Mouse (Mus musculus) limb, embryonic 10.5 days (tissue): ENCODE results near the gene Kntc1. TPM values are rescaled to one million over a fixed set of nuclear protein-coding genes. Genes with fewer than 3 reads are reported as not detected.
"Not testable (repeated sequence)": the region's sequence is repeated elsewhere in the genome, so short reads cannot be mapped to it uniquely, and the experiment has no call there.

Source experiments
- DNase-seq: peaks from one replicate; pipeline ENCODE4 v3.0.0-alpha.2; 2017; ENCODE audit warnings: low spot score
- H3K27ac ChIP-seq: fragments of 300-500 bp; sonication (generic); 2 replicates; pipeline ENCODE4 v1.5.1; 2016; ENCODE audit warnings: mild to moderate bottlenecking
- H3K27me3 ChIP-seq: fragments of 300-500 bp; sonication (generic); 2 replicates; pipeline ENCODE4 v1.6.1; 2016; ENCODE audit warnings: low read depth, mild to moderate bottlenecking; ENCODE audit not compliant: poor library complexity, severe bottlenecking
- H3K36me3 ChIP-seq: fragments of 300-500 bp; sonication (generic); 2 replicates; pipeline ENCODE4 v1.6.1; 2016; ENCODE audit warnings: mild to moderate bottlenecking, moderate library complexity
- H3K4me1 ChIP-seq: fragments of 300-500 bp; sonication (generic); 2 replicates; pipeline ENCODE4 v1.6.1; 2016
- H3K4me3 ChIP-seq: fragments of 300-500 bp; sonication (generic); 2 replicates; pipeline ENCODE4 v1.5.1; 2016; ENCODE audit warnings: mild to moderate bottlenecking, moderate library complexity
- H3K9me3 ChIP-seq: fragments of 300-500 bp; sonication (generic); replicated peaks from 2 replicates; pipeline ENCODE4 v1.6.1; 2016; ENCODE audit warnings: mild to moderate bottlenecking
- WGBS: fragments of 180-500 bp; shearing (Covaris S2); methylation state at CpG from one replicate; pipeline ENCODE4 v1.1.7; 2016; 5-methylcytosine and 5-hydroxymethylcytosine counted together
- polyA plus RNA-seq: library from polyadenylated mRNA; unstranded; fragments of >200 nt; fragmentation: Nextera tagmentation; extraction: Ambion mirVana; gene quantifications from 2 replicates; pipeline ENCODE4 v1.2.1, GENCODE M21; 2016

Gene Kntc1
- polyA plus RNA-seq = 45.8 and 48.8 TPM in 2 replicates

DNA sequence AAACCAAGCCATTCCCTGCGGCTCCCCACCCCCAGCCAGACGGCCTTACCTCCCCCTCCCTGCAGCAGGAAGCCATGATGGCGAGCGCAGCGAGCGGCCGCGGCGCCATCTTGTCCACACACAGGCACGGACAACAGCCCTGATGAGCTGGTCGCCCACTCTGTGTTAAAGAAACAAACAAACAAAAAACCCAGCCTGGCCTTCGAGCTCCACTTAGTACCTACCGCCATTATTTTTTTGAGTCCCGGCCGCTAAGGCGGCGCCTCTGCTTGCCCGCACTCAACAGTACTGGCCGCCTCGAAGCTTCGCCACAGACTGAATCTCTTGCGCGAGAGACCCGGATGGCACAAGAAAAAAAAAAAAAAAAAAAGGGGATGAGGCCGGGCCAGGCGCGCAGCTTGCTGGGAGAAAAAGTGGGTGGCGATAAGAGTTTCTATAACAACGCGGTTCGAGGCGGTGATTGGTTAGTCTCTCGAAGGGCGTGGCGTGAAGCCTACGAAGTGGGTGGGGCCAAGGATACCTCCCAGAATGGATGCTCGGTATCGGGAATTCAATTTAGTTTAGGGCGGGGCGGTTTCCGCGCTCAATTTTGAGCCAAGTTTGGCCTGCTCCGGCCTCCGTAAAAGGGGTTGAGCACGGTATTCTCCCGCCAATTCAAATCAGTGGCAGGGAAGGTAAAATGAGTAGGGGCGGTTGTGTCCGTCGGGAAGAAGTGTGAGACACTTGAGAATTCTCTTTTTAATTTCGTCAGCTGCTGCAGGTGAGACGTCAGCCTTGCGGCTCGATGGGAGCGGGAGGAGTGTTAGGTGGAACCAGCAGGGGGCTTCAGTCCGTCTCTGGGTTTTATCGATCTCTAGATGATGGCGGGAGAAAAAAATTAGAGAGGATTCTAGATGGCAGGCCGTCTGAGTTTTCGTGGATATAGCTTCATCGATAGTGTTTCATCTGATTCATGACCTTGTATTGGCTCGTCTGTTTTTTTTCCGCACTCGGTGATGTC, at the start of gene Kntc1, which contains the start of gene Rsrc2:
Gene Kntc1, plus strand, starts transcription at position 652 of the 1,000 bp plus-strand sequence.
Gene Rsrc2, minus strand, starts transcription at position 350 of the 1,000 bp plus-strand sequence.
- Histone ChIP-seq H3K27me3 (no peaks in the 10 kb centered on the region), H3K4me1 (peaks cover 23% of the 10 kb centered on the region), H3K36me3 (peaks cover 50% of the 10 kb centered on the region), H3K4me3 (peak within 1 kb of the TSS; percentile 82), H3K9me3 (no peaks in the 10 kb centered on the region), H3K27ac (peak within 1 kb of the TSS; percentile 97)
- peak; percentile 97 for DNase-seq
- under 1% methylated on average over 63 of the region's 63 CpGs for WGBS

DNA sequence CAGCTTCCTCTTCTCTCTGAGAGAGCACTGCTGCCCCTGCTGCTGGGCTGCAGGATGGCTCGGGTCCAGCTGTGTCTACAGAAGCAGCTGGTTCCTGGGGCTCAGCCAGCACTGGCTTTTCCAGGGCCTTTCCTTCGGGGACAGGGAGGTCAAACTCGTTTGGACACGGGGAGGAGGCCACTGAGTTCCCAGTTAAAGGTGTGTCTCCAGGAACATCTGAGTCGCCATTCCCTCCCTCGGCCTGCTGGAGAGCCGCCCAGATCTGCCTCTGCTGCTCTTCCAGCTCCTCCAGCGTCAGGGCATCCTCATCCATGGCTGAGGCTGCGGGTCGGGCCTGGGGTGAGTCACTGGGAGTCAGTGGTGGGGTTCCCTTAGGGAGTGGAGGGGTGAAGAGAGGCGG, 48.9 kb upstream of the Kntc1 start:
- Histone ChIP-seq H3K27me3 (no peaks in the 10 kb centered on the region), H3K36me3 (peaks cover 88% of the 10 kb centered on the region), H3K4me1 (no peaks in the 10 kb centered on the region), H3K9me3 (no peaks in the 10 kb centered on the region), H3K4me3 (no peak overlapping the region), H3K27ac (0 out of 2 replicates have a peak overlapping the region, but pooled peaks have one; percentile 36)
- 79% methylated on average over 11 of the region's 11 CpGs for WGBS
- no peak for DNase-seq

DNA sequence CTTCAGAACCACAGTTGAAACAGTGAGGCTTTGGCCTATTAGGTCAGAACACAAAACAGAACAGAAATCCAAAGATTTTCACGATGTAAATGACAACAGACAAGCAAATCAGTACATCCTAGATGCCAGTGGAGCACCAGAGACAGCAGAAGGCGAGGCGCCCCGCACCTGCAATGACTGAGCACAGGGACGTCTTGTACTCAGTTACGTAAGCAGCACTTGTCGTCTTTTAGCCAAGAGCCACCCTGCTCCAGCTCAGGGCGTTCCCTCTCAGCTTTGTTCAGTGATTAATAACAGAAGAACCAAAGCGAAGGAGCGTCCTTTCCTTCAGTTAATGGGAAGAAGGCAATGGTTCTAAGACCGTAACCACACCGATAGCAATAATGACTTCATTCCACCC, 40.9 kb upstream of the Kntc1 start:
- H3K27me3 ChIP-seq = no peaks in the 10 kb centered on the region
- no peak overlapping the region for H3K4me3 ChIP-seq
- WGBS = 94% methylated on average over 12 of the region's 12 CpGs
- H3K4me1 ChIP-seq = no peaks in the 10 kb centered on the region
- no peak for DNase-seq
- no peaks in the 10 kb centered on the region for H3K9me3 ChIP-seq
- no peak overlapping the region for H3K27ac ChIP-seq
- peaks cover 100% of the 10 kb centered on the region for H3K36me3 ChIP-seq

DNA sequence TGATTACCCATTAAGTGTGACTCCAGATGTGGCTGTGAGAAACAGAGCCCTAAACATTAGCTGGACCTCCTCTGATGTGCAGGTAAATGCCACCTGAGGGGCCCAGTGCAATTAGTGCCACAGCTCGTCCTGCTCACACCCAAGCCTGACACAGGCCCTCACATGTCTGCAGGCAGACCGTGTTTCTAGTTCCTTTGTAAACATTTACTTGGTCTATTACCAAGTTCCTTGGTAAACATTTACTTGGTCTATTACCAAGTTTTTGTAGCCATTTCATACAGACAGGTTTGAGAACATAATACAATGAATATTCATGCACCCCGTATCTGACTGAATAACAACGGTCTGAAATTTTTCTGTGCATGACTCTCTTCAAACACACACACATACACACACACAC, 39.9 kb upstream of the Kntc1 start:
- no peak overlapping the region for H3K4me3 ChIP-seq
- no peaks in the 10 kb centered on the region for H3K9me3 ChIP-seq
- peaks cover 100% of the 10 kb centered on the region for H3K36me3 ChIP-seq
- no peak overlapping the region for H3K27ac ChIP-seq
- 93% methylated on average over 4 of the region's 4 CpGs for WGBS
- H3K27me3 ChIP-seq = no peaks in the 10 kb centered on the region
- no peak for DNase-seq
- no peaks in the 10 kb centered on the region for H3K4me1 ChIP-seq

DNA sequence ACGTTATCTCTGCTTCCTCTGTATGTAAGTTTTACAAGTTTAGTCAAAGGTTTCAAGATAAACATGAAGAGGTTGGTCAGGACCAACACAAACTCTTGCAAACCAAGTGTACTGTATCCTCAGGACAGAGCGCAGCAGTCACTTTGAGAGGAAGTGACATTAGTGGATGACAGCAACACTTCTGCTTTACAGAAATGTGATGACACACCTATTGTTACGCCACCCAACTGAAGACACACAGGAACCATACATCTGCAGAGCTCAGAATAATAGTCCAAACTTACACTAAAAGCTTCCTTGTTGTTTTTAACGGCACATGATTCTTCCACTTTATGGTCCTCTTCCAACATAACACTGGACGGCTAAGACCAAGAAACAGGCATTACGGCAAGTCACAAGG, 35.7 kb upstream of the Kntc1 start:
- peaks cover 96% of the 10 kb centered on the region for H3K36me3 ChIP-seq
- no peak overlapping the region for H3K27ac ChIP-seq
- H3K27me3 ChIP-seq = no peaks in the 10 kb centered on the region
- no peak overlapping the region for H3K4me3 ChIP-seq
- peaks cover 17% of the 10 kb centered on the region for H3K4me1 ChIP-seq
- H3K9me3 ChIP-seq = no peaks in the 10 kb centered on the region
- 95% methylated on average over 6 of the region's 6 CpGs for WGBS
- DNase-seq = no peak

DNA sequence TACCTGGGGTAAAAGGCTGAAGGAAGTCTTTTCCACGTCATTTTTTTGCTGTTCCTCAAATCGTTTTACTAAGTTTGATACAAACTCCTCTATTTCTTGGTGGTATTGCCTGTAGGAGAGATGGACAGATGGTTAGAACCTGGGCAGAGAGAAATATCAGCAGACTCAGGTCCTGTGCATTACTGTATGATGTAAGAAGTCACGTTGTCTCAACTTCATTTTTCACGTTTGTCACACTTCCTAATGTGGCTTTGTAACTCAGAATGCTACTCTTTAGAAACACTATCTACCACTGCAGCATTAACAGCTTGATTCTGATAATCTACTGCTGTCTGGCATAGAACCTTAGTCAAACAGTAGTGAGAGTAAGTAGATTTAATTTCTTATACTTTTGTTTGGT, 34.9 kb upstream of the Kntc1 start:
- peaks cover 92% of the 10 kb centered on the region for H3K36me3 ChIP-seq
- 95% methylated on average over 4 of the region's 4 CpGs for WGBS
- no peak overlapping the region for H3K27ac ChIP-seq
- DNase-seq = no peak
- H3K27me3 ChIP-seq = no peaks in the 10 kb centered on the region
- H3K4me1 ChIP-seq = peaks cover 26% of the 10 kb centered on the region
- H3K9me3 ChIP-seq = no peaks in the 10 kb centered on the region
- no peak overlapping the region for H3K4me3 ChIP-seq

DNA sequence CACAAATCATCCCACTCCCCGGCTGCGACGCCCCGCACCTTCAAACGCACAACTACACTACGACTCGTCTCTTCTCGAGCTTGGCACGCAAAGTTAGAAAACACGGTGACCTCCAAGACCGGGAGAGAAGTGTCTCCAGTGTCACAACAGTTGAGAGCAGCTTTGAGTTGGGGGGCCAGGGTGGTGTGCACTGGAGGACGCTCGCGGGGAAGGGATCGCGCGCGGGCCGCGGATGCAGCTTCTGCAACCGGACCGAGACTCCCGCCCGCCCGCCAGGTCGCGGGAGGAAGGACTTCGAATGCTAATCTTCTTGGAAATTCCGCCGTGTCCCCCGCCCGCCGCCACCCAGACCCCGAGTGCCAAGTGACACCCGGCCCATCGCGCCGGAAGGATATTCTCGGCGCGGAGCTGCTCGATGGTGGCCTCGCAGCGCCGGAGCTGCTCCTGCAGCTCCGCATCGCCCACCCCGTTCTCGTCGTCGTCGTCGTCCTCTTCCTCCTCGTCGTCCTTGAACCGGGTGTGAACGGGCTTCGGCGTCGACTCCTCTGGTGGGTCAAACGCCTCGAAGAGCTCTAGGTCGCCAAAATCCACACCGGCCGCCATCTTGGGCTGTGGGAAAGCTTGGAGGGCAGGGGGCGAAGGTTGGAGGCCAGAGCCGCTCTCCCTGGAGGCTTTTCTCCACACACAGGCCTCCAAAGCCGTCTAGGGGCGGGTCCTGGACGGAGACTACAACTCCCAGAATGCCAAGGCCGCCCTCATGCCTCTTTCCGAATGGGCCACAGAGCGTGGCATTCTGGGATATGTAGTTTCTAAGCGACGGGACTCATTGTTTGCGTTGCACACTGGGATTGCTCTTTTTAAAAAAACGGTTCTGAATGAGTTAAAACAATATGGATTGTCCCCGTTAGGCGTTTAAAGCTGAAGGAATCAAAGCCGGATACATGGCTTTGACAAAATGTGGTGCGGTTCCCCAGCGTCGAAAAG, 28.9 kb upstream of the Kntc1 start, which contains the start of gene Zcchc8:
Gene Zcchc8, minus strand, starts transcription at position 773 of the 984 bp plus-strand sequence.
- Histone ChIP-seq H3K4me1 (peaks cover 28% of the 10 kb centered on the region), H3K36me3 (peaks cover 32% of the 10 kb centered on the region), H3K4me3 (peak within 1 kb of the TSS; percentile 85), H3K27me3 (no peaks in the 10 kb centered on the region), H3K9me3 (no peaks in the 10 kb centered on the region), H3K27ac (peak within 1 kb of the TSS; percentile 95)
- peak; percentile 93 for DNase-seq
- WGBS = under 1% methylated on average over 83 of the region's 83 CpGs

DNA sequence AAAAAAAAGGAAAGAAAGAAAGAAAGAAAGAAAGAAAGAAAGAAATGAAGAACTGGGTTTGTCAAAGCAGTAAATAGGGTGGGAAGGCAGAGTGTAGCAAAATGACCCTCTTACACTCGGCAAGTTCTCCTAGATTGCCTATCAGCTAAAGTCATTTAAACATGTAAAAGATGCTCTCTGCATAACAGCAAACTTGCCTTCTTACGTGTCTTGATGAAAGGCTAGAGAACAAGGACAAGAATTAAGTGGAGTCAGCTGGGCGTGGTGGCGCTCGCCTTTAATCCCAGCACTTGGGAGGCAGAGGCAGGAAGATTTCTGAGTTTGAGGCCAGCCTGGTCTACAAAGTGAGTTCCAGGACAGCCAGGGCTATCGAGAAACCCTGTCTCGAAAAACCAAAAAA, 25.7 kb upstream of the Kntc1 start:
- H3K4me3 ChIP-seq, DNase-seq, H3K9me3 ChIP-seq, H3K27ac ChIP-seq, H3K27me3 ChIP-seq: not testable (repeated sequence)
- H3K4me1 ChIP-seq = peaks cover 10% of the 10 kb centered on the region
- peaks cover 23% of the 10 kb centered on the region for H3K36me3 ChIP-seq
- WGBS = 88% methylated on average over 7 of the region's 7 CpGs

DNA sequence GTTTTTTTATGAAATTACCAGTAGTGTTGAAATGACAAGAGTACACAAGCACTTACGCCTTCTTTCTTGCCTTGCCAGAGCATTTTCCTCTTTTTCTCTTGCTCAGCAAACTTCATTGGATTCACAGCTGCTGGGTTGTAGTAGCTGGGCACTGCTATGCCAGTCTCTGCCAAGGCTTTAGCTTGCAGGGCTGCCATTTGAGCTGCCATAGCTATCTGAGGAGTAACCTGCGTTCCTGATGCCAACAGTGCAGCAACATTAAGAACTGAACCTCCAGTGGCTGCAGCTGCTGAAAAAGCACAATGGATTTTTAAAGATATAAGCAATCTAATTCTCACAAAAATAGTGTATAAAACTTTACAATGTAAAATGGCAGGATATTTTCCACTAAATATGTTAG, 18.5 kb upstream of the Kntc1 start:
- WGBS = over 99% methylated on average over 2 of the region's 2 CpGs
- H3K27ac ChIP-seq = no peak overlapping the region
- DNase-seq = no peak
- no peaks in the 10 kb centered on the region for H3K27me3 ChIP-seq
- peaks cover 90% of the 10 kb centered on the region for H3K36me3 ChIP-seq
- H3K9me3 ChIP-seq = no peaks in the 10 kb centered on the region
- H3K4me3 ChIP-seq = no peak overlapping the region
- no peaks in the 10 kb centered on the region for H3K4me1 ChIP-seq

DNA sequence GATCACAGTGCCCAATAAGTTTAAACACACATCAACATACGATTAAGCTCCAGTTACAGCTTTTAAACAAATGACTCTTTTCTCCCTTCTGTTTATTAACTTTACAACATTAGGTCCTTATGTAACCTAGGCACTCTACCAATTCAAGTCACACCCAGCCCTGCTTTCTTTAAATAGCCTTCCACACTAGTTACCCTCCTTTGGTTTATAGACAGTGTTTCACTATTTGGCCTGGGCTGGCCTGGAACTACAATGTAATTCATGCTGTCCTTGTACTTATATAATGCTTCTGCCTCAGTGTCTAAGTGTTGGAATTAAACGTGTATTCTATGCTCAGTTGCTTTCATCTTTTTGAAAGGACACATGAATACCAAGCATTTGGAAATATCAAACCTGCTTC, 5.2 kb upstream of the Kntc1 start:
- WGBS = 96% methylated on average over 2 of the region's 2 CpGs
- Histone ChIP-seq H3K4me3 (no peak overlapping the region), H3K36me3 (peaks cover 76% of the 10 kb centered on the region), H3K4me1 (peaks cover 16% of the 10 kb centered on the region), H3K27me3 (no peaks in the 10 kb centered on the region), H3K9me3 (no peaks in the 10 kb centered on the region), H3K27ac (no peak overlapping the region)
- no peak for DNase-seq

DNA sequence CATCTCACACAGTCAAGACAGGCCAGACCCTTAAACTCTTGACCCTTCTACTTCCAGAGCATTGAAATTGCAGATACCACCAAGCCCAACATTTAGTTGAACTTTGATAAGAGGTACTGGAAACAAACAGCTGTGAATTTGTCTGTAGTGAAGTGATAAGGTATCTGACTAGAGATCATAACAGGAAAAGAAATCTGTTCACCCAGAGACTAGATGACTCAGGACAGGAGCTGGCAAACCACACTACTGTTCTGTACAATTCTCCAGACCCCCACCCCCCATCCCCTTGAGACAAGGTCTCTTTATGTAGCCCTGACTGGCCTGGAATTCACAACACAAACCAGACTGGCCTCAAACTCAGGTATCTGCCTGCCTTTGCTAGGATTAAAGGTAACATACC, 3.3 kb upstream of the Kntc1 start:
- Histone ChIP-seq H3K27me3 (no peaks in the 10 kb centered on the region), H3K4me1 (peaks cover 23% of the 10 kb centered on the region), H3K4me3 (peak overlapping the region; percentile 82), H3K36me3 (peaks cover 57% of the 10 kb centered on the region), H3K27ac (no peak overlapping the region), H3K9me3 (no peaks in the 10 kb centered on the region)
- DNase-seq = no peak

DNA sequence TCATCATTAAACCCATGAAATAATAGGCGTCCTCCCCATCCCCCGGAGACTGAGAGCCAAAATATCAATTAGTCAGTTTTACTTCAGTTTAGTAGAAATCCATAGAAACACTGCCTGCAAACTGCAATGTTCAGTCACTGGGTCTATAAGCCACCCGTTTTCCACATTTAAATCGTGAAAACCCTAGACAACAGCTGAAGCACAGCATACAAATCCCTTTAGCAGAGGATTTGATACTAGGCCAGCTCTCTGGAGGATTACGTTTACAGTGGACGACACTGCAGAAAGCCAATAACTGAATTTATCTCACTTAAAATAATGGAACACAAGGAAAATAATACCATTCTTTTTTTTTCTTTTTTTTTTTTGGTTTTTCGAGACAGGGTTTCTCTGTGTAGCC, 1.9 kb upstream of the Kntc1 start:
- H3K4me3 ChIP-seq = peak overlapping the region; percentile 82
- H3K27me3 ChIP-seq = no peaks in the 10 kb centered on the region
- no peaks in the 10 kb centered on the region for H3K9me3 ChIP-seq
- DNase-seq = no peak
- WGBS = 58% methylated on average over 7 of the region's 7 CpGs
- peaks cover 23% of the 10 kb centered on the region for H3K4me1 ChIP-seq
- peaks cover 53% of the 10 kb centered on the region for H3K36me3 ChIP-seq
- no peak overlapping the region for H3K27ac ChIP-seq
